Mouse (Mus musculus) cerebellum, adult 9-11 months (tissue): ENCODE data around the gene Pitpnc1.

ENCODE experiments used
- DNase-seq: peaks from one replicate; pipeline ENCODE4 v3.0.0; 2022

The Pitpnc1 gene

GRCm38 (mm10) chr11:107223169-107223561 lies 247.3 kb downstream of the Pitpnc1 start:
- DNase-seq = no peak

- no peak for DNase-seq
Measured at GRCm38 (mm10) chr11:107222531-107223168, 247.8 kb downstream of the Pitpnc1 start.

DNA sequence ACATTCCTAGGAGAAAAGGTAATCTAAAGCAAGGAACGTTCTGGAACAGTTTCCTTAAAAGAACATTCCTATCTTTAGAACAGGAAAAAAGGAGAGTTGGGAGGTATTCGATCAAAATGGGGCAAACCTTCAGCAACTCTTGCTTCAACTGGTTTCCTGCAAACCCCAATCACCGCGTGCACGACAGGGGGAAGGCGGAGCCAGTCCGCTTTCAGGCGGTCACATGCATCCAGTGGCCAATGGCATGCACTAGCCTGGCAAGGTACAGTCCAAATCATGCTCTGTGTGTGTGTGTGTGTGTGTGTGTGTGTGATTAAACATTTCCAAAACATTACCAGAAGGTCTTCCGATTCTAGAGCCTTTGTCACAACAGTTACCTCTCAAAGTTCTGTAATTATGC lies 255.4 kb downstream of the Pitpnc1 start:
- no peak for DNase-seq

GRCm38 (mm10) chr11:107213745-107214144 lies 256.8 kb downstream of the Pitpnc1 start:
- no peak for DNase-seq

GRCm38 (mm10) chr11:107209818-107210217 lies 260.7 kb downstream of the Pitpnc1 start:
- no peak for DNase-seq

DNA sequence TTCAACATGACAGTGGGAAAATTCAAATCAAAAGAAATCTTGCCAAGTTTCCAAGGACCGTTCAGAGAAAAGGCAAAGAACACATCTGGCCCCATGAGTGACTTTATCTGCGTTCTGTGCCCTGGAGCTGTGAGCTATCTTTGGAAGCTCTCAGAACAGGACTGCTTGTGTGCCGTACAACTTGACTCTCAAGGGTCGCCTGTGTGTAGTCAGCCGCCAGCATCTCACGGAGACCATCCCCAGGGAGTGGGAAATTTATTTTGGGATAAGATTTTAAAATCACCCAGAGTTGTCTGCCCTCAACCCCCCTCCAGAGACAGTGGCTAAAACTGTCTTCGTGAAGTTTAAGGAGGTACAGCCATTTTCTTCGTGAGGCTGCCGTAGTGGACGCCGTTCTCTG lies 268.7 kb downstream of the Pitpnc1 start:
- DNase-seq = no peak

DNA sequence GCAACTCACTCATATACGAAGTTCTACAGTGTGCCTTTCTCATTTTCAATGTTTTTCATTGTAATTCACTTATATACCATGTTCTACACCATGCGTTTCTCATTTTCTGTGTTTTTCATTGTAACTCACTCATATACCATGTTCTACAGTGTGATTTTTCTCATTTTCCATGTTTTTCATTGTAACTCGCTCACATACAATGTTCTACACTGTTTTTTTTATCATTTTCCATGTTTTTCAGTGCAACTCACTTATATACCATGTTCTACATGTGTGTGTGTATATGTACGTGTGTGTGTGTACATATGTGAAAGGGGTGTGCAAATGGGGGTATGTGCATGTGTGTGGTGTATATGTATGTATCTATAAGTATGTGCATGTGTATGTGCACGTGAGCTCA lies 271.2 kb downstream of the Pitpnc1 start:
- DNase-seq = no peak

GRCm38 (mm10) chr11:107195334-107195733 lies 275.2 kb downstream of the Pitpnc1 start:
- DNase-seq = no peak

DNA sequence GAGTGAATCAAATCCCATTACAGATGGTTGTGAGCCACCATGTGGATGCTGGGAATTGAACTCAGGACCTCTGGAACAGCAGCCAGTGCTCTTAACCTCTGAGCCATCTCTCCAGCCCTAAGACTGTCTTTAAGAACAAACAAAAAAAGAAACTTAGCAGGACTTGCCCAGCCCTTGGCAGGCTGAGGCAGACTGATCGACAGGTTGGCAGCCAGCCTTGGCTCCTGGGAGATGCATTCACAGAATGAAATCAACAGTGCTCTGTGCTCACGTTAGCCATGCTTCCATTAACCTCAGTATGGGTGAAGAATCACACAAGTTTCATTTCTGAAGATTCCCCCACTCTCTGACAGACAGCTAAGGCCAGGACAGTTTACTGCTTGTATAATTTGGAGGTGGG lies 280.1 kb downstream of the Pitpnc1 start:
- DNase-seq = peak; percentile 18

DNA sequence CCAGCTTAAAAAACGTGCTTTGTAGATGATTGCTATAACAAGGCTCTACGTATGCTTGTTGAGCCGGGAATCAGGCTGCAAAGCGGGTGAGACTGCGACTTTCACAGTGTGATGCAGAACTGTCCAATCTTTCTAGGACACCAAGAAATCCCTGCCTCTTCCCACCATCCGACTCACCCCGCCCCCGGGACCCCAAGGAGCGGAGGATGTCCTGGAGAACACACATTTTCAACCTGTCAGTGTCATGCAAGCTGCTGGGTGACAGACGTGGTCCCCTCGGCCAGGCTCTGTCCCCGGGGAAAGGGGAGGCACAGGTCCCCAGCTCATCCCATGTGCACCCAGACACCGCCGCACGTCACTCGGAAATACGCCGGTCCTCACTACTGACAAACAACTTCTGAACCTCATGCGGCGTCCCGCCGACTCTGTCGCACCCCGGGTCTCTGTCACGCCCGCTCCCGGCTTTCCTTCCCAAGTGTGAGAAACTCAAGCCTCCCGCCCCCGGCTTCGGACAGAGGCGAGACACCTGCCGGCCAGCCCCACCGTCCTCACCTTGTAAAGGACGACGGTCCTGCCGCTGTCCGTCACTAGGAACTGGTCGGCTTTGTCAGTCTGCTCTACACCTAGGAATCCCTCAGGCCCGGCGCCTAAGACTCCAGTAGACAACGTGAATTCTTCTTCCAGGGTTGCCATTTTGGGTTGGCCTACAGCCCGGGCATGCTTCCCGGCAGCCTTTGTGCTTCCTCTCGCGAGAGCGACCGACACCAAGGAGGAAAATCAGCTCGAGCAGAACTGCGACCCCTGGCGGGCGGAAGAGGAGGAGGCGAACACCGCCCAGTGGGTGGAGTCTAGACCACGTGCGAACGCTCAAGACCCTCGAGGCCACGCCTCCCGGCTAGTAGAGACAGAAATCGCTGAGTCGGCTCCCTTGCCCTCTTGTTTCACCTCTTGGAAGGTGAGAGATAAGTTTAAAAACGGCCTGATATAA lies 281.6 kb downstream of the Pitpnc1 start, which contains the start of gene Nol11:
Gene Nol11 (minus strand): TSS at position 817 of the 988 bp plus-strand sequence.
- peak; percentile 98 for DNase-seq

DNA sequence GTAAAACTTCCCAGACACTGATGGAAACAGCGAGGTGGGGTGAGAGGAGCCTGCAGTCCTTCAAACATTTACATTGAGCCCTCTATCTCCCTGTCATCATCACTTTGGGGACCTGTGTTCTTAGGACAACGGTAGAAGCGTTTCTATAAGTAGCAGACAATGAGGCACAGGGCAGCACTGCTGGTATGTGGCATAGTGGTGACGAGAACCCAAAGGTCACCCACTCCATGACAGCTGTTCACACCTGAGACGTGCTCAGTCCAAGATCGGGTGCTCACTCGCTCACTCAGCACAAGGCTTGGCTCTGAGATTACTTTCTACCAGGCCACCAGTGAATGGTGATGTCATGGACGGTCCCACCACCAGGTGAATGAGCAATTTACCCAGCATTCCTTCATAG lies 286.7 kb downstream of the Pitpnc1 start:
- no peak for DNase-seq

DNA sequence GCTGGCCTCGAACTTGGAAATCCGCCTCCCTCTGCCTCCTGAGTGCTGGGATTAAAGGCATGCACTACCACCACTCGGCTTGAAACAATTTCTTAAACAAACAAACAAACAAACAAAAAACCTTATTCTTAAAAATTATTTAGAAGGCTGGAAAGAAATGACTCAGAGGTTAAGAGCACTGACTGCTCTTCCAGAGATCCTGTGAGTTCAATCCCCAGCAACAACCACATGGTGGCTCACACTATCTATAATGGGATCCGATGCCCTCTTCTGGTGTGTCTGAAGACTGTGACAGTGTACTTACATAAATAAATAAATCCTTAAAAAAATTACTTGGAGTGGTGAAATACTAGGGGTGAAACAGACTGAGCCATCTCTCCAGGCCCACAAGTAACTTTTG lies 309.3 kb downstream of the Pitpnc1 start:
- no peak for DNase-seq

DNA sequence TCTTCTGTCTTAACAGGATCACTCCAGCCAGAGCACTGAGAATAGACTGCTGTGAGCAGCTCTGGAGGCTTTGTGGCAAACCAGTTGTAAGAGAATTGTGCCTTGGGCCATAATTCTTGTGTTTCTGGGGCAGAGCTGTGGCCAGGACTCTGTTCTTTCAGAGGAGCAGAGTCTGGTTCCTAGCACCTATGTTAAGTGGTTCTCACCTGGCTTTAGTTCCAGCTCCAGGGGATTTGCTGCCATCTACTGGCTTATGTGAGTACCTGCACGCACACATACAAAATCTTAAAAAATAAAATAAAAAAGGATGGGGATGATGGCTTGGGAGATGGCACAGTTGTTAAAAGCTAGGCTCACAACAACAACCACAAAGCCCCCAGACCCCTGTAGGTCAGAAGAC lies 311.5 kb downstream of the Pitpnc1 start:
- DNase-seq = no peak
